Mouse (Mus musculus): ENCODE data around the gene Rapgefl1. TPM values are rescaled to one million over a fixed set of nuclear protein-coding genes. Genes with fewer than 3 reads are reported as not detected.

Rapgefl1 gene
- total and polyA plus RNA-seq, 3 experiments, result 0.58 to 1.4 TPM; not detected in 1

DNA sequence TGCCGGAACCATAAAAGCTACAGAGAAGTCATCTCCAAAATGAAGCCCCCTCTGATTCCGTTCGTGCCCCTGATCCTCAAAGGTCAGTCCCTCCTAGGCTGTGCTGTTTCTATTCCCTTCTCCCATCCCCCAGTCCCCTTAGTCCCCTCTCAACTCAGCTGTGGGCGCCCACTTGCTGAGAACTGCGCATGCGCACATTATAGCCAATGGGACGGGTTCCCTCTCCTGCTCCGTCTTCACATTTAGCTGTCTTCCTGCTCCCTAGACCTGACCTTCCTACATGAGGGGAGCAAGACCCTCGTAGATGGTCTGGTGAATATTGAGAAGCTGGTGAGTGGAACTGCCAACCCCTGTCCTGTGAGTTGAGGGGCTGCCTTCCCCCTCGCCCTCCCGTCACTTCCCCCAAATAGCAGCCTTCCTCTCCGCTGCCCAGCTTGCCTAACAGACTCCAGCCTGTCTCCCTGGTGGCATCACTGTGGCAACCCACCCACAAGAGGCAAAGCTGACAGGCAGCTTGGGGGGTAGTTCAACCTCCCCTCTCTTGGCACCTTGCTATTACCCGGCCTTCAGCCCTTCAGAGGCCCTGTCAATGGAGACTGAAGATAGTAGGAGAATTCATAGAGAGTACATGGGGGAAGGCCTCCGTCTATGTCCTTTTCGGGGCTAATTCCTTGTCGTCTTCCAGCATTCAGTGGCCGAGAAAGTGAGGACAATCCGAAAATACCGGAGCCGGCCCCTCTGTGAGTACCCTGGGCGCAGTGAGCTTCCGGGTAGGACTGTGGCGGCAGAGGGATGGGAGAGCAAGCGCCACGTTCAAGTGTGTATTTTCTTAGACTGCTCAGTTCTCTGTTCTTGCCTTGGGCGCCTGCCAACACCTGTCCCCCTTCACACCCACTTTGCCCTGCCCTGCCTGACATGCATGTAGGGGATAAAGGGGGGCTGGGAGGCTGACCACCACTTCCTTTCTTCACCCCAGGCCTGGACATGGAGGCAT lies 13.8 kb downstream of the Rapgefl1 start:
- TF ChIP-seq MAX (IDR thresholded peaks at IDR 0.05; ENCODE audit: low read length), result no peak
- no peak for TF ChIP-seq E2F4 (IDR thresholded peaks at IDR 0.05; ENCODE audit: borderline replicate concordance, low read depth, low read length)
- no peak for TF ChIP-seq JUND (IDR thresholded peaks at IDR 0.05; ENCODE audit: low read depth, low read length)
- TF ChIP-seq TBP (IDR thresholded peaks at IDR 0.05; ENCODE audit: low read depth, low read length), result no peak
- no peak for TF ChIP-seq NRF1 (IDR thresholded peaks at IDR 0.05; ENCODE audit: insufficient read depth, low read depth, low read length, poor library complexity, severe bottlenecking)
- TF ChIP-seq MYC (IDR thresholded peaks at IDR 0.05; ENCODE audit: low read depth, low read length), result no peak
- TF ChIP-seq EP300 (IDR thresholded peaks at IDR 0.05; ENCODE audit: low read depth in 1 of 2, low read length in 2 of 2), result no peak
- no peak for TF ChIP-seq GABPA (IDR thresholded peaks at IDR 0.05; ENCODE audit: low read depth, low read length)
- no peak for TF ChIP-seq KAT2A (conservative IDR thresholded peaks at IDR 0.05; ENCODE audit: low read depth, low read length)
- TF ChIP-seq ELF1 (IDR thresholded peaks at IDR 0.05; ENCODE audit: low read depth, low read length), result no peak
- no peak for TF ChIP-seq SMC3 (IDR thresholded peaks at IDR 0.05; ENCODE audit: low read depth, low read length)
- TF ChIP-seq ZNF384 (IDR thresholded peaks at IDR 0.05; ENCODE audit: low read depth, low read length), result no peak
- no peak for TF ChIP-seq USF2 (IDR thresholded peaks at IDR 0.05; ENCODE audit: borderline replicate concordance in 1 of 2, insufficient read depth in 1 of 2, low read depth in 1 of 2, low read length in 2 of 2)
- Histone ChIP-seq H3K27me3 (ENCODE audit: control insufficient read depth in 1 of 2, insufficient read depth in 2 of 2, low read length in 2 of 2) (no peaks in the 10 kb centered on the region), H3K36me3 (ENCODE audit: control insufficient read depth in 1 of 2, insufficient read depth in 2 of 2, low read length in 2 of 2) (no peaks in the 10 kb centered on the region), H3K9ac (ENCODE audit: control insufficient read depth, low read depth, low read length, poor library complexity, severe bottlenecking) (no peak overlapping the region), H3K4me3 (ENCODE audit: control insufficient read depth in 1 of 2, insufficient read depth in 1 of 2, low read depth in 2 of 2, low read length in 2 of 2) (no peak overlapping the region), H3K4me1 (ENCODE audit: control insufficient read depth in 1 of 2, insufficient read depth in 2 of 2, low read length in 2 of 2) (no peaks in the 10 kb centered on the region), H3K79me2 (ENCODE audit: control insufficient read depth, insufficient read depth, low read length, poor library complexity) (no peaks in the 10 kb centered on the region), H3K27ac (ENCODE audit: control insufficient read depth, low read depth, low read length) (no peak overlapping the region), H3K9me3 (replicated peaks; ENCODE audit: insufficient read depth, low read length) (no peaks in the 10 kb centered on the region)
- DNase-seq (ENCODE audit: low read depth, low spot score), result no peak

DNA sequence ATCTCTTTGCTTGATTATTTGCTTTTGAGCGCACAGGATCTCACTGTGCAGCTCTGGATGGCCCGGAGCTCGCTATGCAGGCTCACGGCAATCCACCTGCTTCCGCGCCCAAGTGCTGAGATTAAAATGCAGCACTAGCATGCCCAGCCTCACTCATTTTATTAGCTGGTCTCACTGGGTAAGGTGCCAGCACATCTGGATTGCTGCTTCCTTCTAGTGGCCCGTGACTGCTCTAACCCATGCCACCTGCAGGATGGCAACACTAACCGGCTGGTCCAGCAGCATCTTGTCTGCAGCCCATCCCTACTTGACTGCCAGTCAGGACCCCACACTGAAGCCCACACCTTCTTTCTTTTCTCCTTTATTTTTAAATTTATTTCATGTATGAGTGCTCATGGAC lies 17.5 kb downstream of the Rapgefl1 start:
- no peak overlapping the region for H3K27ac ChIP-seq (ENCODE audit: control insufficient read depth, low read depth, low read length)
- H3K9ac ChIP-seq (ENCODE audit: control insufficient read depth, low read depth, low read length, poor library complexity, severe bottlenecking), result no peak overlapping the region
- H3K4me1 ChIP-seq (ENCODE audit: control insufficient read depth in 1 of 2, insufficient read depth in 2 of 2, low read length in 2 of 2), result peaks cover 2 to 5% of the 10 kb centered on the region in 2 experiments; a peak in 2 of 4 replicates
- H3K9me3 ChIP-seq (replicated peaks; ENCODE audit: insufficient read depth, low read length), result no peaks in the 10 kb centered on the region
- no peaks in the 10 kb centered on the region for H3K27me3 ChIP-seq (ENCODE audit: control insufficient read depth in 1 of 2, insufficient read depth in 2 of 2, low read length in 2 of 2)
- no peaks in the 10 kb centered on the region; a peak in 1 of 4 replicates for H3K36me3 ChIP-seq (ENCODE audit: control insufficient read depth in 1 of 2, insufficient read depth in 2 of 2, low read length in 2 of 2)
- no peak for TF ChIP-seq TBP (IDR thresholded peaks at IDR 0.05; ENCODE audit: low read depth, low read length)
- no peak for TF ChIP-seq GATA1 (IDR thresholded peaks at IDR 0.05; ENCODE audit: low read depth, low read length)
- TF ChIP-seq HCFC1 (IDR thresholded peaks at IDR 0.05; ENCODE audit: low read depth, low read length), result no peak
- TF ChIP-seq MYC (IDR thresholded peaks at IDR 0.05; ENCODE audit: low read depth, low read length), result no peak
- TF ChIP-seq TCF12 (IDR thresholded peaks at IDR 0.05; ENCODE audit: low read depth, low read length), result no peak
- no peak for TF ChIP-seq RCOR1 (IDR thresholded peaks at IDR 0.05; ENCODE audit: low read depth, low read length)
- TF ChIP-seq USF1 (IDR thresholded peaks at IDR 0.05; ENCODE audit: low read depth, low read length), result no peak
- no peak for TF ChIP-seq ZKSCAN1 (IDR thresholded peaks at IDR 0.05; ENCODE audit: low read depth, low read length)
- no peak for TF ChIP-seq ZMIZ1 (IDR thresholded peaks at IDR 0.05; ENCODE audit: low read depth, low read length)
- TF ChIP-seq RAD21 (IDR thresholded peaks at IDR 0.05; ENCODE audit: low read depth, low read length), result no peak
- no peak for TF ChIP-seq MAFK (IDR thresholded peaks at IDR 0.05; ENCODE audit: borderline replicate concordance, low read depth, low read length)
- H3K79me2 ChIP-seq (ENCODE audit: control insufficient read depth, insufficient read depth, low read length, poor library complexity), result peaks cover 2% of the 10 kb centered on the region; the same call in 1 of the 2 replicates
- no peak for DNase-seq (ENCODE audit: low read depth, low spot score)
- H3K4me3 ChIP-seq (ENCODE audit: control insufficient read depth in 1 of 2, insufficient read depth in 1 of 2, low read depth in 2 of 2, low read length in 2 of 2), result no peak overlapping the region

Data from MEL (cell line).